Mouse (Mus musculus) retina, adult 2 months (tissue): Measurements from ENCODE around the gene Vps45.
A peak's percentile ranks its signal among the peaks of the same experiment; 100 is the strongest.

ENCODE experiments used
- DNase-seq: peaks from one replicate; pipeline ENCODE4 v3.0.0-alpha.2; 2012; ENCODE audit warnings: low read depth, low spot score

Vps45 gene

DNA sequence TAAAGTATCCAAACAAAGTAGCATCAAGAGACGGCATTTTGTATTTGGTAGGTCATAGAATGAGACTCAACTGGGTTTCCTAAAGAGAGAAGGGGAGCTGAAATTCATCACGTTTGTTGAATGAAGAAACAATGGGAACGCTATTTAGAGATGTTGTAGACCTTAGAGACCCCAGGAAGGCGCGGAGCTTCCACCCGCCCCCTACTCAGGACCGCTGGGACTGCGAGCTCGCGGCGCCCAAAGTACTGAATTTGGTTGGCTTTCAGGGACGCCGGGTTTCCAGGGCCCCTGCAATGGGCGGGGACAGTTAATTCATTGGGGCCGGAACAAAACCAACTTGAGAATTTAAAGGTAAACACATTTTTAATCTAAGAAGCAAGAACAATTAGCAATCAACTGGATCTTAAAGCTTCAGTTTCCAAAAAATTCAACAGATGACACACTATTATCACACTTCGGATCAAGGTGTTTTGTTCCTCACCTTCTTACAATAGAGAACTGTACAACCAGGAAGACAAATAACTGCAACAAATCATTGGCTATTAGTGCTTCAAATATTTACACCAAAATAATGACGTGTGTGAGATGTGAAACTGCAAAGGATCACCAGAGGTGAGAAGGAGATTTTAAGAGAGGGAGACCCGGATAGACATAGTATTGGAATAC, at the start of gene Vps45:
TSS of gene Vps45 (minus strand) at position 236 of the 666 bp plus-strand sequence.
- DNase-seq: no peak

DNA sequence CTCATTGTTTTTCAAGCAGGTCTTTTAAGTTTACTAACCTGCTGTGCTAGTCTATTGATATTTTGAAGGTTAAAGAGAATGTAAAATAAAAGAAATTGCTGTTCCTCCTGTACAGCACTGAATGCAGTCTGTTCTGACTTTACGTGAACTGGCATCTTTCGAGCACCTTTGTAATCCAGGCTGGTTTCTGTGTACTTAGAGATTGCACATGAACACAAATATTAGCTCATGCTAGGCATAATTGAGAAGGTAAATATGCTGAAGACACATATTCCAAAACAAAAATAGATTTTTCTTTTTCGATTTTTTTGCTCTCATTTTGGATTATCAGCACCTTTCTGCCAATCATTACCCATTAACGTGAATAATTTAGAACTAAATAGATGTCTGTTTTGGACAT, 47.9 kb upstream of the Vps45 start:
- DNase-seq: no peak

DNA sequence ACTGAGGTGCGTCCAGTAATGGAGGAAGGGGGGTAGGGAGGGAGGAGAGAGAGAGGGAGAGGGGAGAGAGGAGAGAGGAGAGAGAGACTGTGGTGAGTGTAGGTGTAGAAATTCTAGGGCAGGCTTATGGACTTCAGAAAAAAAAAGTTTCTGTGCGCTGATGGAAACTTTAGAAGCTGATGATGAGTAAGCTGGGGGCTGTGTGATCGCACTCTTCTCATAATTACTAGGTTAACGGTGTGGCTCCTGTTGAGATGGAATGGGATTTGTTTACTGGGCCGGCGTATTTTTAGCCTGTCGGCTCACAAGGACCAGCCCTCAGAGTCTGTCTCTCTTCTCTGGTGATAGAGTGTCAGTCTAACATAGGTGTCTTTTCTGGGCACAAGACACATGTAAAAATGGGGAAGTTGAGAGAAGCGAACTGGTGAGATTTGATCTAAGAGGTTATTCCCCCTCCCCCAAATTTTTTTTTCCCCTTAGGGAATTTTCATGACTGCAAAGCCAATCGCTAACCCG, 47.0 kb upstream of the Vps45 start:
- DNase-seq: no peak

DNA sequence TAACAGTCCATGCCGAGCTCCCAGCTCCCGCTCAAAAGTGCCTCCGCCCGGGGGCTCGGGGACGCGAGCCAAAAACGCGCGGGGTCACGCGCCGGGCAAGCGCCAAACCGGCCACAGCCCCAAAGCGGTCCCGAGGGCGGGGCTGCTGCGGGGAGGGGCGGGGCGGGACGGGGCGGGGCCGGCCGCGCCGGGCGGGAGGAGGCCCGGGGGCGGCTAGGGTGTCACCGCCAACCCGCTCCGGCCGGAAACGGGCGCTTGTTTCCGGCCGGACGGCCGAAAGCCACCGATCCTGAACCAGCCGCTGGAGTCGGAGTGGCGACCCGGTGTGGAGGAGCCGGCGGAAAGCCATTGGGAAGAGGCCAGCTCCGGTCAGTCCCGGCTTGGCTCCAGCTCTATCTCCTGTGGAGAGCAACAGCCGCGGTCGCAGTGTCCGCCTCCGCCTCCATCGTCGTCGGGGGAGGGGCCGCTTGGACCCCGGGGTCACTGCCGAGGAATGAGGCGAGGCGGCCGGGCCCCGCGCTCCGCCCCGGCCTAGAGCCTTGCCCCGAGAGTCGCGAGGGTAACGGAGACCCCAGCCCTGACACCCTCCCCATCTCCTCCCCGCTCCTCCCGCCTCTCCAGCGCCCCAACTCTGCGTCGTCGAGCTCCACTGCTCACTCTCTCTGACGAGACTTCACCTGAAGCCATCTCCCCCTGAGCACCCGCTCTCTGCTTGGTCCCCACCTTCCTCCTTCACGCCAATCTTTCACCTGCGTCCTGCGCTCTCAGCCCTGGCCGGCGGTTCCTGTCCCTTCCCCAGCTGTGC, 46.2 kb upstream of the Vps45 start, which contains the start of gene Otud7b:
TSS of gene Otud7b (plus strand) at position 267 of the 805 bp plus-strand sequence.
- peak; percentile 76 for DNase-seq

DNA sequence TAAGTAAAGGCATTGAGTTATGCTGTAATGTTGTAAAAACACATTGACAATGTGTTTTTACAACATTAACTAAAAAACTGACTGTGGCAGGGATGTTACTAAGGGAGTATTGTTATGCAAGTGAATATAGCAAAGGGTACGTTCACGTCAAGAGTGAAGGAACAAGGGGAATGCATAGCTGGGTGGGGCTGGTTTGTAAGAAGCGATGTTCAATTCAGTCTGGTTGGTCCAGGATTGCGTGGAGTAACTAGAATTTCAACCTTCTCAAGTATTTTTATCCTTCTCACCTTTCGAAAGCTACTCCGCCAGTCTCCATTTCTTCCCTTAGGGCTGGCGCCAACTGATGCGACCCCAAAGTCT, 45.6 kb upstream of the Vps45 start:
- DNase-seq: no peak

DNA sequence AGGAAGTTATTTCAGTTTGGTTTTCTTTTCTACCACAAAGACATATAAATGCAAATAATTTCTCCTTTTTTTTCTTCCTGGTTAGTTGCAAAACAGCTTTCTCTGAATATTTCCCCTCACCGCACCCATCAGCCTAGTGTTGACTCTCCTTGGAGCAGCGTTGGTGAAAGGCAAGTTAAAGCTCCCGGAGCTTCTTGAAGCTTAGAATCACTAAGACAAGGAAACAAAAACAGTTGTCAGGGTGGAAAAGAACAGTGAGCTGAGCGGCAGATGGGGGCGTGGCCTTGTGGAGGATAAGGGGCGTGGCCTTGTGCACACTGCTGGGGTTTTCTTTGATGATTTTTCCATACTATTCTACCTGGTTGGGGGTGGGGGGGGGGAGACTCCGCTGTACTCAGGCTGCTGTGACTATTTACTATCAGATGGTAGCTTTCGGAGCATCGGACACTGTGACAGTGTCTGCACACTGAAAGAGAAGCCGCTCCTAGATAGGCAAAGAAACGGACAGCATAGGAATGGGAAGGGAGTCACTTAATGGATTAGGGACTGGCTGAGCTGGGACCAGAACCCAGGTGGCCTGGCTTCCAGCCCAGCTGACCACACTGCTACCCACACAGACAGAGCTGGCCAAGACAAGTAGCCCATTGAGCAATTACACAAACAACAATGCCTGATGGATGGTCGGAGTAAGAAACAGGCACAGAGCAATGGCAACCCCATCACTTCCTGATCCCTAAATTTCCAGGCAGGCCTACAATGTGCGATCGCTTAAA, 44.0 kb upstream of the Vps45 start:
- no peak for DNase-seq

DNA sequence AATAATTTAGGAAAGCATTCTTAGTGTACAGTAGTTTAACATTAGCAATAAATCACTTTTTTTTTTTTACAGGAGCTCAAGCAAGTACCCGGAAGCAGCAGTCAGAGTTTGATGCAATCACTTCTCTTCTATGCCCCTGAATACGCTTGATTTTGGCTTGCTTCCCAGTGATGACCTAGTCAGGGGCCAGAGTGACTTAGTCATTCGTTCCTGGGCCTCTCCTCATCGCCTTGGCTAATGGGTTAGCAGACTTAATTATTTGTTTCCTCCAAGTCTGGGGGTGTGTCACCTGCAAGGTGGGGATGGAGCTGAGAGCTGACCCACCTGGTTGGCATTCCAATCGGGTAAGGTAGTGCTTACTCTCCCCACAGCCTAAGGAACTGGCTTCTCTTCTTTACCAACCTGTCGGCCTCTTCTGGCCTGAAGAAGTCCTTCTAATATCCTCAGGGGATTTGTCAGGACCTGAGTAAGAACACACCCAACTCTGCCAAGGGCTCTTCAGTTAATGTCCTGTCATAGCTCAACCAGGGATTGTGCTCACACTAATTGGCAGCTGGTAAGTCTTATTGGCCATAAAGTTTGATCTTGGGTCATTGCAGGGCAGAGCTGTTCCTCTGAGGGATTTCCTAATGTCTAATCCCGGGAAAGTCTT, 40.5 kb upstream of the Vps45 start:
- DNase-seq: no peak

DNA sequence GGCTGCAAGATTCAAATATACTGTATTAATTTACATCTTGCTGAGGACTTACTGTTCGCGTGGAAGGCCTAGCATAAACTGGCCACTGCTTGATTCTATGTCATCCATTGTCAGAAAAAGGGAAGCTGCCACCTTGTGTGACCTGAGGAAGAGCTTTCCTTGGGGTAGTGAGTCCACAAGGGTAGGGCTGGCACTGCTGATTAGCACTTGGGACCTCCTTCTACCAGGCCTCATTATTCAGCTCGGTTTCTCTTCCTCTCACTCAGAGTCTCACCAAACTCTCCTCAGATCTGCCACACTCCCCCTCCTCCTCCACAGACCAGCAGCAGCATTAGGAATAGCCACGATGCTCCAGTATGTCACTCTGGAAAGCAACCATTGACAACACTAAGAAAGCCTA, 39.9 kb upstream of the Vps45 start:
- DNase-seq: no peak

DNA sequence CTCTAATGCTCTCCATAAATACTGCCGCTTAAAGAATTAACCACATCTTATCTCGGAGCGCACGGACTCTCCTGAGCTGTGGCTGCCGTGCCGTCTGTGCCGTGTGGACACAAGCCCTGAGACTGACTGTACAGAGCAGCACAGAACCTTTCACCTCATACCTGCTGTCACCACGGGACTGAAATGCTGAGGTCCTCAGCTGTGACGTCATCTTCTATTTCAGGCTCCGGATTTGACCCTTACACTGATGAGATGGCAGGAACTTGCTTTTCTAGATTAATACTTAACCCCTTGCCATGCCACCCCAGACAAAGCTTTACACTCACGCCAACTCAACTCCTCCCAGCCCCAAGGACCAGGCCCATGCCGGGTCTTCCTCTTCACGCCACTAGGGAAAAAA, 35.9 kb upstream of the Vps45 start:
- peak; percentile 70 for DNase-seq

DNA sequence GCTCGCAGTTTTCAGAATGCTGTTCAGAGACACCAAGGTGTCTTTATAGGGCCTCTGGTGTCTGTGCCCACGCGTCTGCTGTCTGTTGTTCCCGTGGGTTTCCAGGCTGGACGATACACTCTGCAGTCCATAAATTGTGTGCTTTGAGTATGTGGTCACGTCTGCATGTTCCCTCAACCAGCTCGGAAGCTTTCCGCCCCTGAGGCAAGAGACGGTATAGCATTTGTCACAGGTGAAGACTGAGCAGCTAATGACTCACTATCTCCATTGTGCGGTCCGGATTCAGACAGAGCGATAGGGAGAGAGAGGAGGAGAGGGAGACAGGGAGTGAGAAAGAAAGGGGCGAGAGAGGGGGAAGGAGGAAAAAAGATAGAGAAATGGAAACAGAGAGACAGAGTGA, 35.2 kb upstream of the Vps45 start:
- DNase-seq: no peak

DNA sequence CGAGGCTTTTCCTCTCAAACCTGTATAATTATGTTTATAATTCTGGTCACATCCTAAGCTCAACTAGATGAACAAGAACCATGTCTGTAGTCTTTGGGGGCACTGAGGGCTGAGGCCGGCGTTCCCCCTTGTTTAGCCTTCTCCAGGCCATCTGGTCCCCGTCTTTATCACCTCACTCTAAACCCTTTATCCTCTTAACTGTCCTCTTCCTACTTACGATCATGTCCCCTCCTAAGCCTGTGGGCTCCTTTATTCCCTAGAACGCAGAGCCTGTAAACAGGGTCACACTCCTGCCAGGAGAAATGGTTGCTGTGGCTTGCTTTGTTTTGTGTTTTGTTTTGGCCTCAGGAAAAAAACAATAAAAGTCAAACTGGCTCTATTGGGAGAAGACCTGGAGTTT, 33.7 kb upstream of the Vps45 start:
- DNase-seq: peak; percentile 78

DNA sequence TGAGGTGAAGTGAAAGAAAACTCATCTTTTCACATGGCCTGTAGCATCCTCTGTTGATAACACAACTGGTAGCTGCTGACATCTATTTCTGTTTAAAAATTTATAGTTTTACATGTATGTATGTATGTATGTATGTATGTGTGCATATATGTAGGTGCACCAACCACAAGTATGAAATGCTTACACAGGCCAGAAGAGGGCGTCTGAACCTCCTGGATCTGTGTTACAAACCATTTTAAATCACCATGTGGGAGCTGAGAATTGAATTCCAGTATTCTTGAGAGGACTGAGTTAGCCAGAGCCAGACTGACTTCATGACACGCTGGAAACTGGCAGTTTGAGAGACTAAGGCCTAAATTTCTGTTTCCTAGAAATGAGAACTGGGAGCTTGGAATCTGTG, 32.9 kb upstream of the Vps45 start:
- DNase-seq: no peak

DNA sequence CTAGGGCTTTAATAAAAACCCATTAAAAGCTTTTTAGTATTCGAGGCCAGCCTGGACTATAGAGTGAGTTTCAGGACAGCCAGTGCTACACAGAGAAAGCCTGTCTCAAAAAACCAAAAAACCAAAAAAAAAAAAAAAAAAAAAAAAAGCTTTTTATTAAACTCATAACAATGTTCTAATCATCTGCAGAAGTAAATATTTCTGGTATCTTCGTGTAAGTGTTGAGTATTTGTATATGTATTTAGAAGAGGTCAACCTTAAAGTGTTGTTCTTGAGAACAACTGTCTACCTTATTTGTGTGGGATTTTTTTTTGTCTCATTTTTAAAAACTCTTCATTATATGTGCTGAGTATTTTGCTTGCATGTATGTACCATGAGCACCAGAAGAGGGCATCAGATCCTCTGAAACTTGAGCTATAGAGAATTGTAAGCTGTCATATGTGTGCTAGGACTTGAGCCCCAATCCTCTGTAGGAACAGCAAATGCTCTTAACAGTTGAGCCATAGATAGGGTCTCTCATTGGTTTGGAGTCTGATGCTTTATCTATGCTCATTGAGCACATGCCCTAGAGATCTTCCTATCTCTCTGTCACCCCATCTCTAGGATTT, 31.7 kb upstream of the Vps45 start:
- DNase-seq: no peak

DNA sequence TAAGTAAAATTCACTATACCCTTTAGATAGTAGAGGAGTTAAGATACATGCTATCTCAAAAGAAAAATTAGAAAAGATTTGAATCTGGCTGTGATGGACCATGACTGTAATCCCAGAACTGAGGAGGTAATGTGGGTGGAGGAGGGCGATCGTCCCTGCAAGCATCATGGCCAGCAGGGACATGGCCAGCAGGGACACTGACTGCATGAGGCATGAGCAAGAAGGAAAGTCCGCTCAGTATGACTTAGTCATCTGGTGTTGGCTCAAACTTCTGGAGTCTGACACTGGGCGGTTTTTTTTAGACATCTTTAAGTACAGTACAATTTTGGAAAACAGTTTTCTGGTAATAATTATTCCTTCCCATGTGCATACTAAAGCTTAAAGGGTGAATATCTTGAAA, 29.5 kb upstream of the Vps45 start:
- DNase-seq: no peak

DNA sequence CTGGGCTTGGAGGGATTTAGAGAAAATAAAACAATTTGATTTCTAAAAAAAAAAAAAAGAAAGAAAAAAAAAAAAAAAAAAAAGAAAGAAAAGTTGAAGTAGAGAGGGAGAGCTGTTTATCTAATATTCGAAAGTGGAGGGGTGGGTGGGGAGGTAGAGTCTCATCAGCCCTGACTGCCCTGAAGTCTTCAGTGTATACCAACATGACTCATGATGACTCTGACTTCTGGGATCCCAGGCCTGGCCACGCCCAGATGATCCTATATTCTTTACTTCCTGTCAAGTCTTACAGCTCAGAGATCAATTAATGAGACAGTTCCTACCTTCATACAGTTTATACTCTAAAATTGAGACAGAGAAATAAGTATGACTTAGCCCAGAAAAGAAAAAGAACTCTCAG, 29.0 kb upstream of the Vps45 start:
- DNase-seq: no peak

DNA sequence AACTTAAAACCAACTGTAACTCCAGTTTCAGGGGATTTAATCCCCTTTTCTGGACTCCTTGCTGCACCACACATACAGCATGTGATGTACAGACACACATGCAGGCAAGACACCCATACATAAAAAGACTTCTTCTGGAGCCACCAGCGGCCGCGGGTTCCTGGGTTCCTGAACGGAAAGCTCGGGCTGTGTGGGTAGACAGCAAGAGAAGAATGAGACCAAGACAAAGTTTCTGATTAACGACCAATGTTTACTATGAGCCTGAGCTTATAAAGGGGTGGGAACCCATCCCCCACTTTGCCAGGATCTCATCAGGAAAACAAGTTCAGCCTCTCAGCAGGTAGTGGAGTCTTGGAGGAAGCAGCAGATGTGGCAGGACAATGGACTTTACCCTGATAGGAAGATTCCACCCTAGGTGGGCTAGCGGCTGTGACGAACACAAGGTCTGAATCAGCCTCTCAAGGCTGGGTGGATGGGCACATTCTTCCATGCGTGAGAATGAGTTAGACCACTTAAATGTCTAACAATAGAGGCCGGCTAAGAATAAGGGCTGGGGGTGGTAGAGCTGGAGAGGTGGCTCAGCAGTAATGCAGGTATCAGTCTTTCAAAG, 26.0 kb upstream of the Vps45 start:
- no peak for DNase-seq

DNA sequence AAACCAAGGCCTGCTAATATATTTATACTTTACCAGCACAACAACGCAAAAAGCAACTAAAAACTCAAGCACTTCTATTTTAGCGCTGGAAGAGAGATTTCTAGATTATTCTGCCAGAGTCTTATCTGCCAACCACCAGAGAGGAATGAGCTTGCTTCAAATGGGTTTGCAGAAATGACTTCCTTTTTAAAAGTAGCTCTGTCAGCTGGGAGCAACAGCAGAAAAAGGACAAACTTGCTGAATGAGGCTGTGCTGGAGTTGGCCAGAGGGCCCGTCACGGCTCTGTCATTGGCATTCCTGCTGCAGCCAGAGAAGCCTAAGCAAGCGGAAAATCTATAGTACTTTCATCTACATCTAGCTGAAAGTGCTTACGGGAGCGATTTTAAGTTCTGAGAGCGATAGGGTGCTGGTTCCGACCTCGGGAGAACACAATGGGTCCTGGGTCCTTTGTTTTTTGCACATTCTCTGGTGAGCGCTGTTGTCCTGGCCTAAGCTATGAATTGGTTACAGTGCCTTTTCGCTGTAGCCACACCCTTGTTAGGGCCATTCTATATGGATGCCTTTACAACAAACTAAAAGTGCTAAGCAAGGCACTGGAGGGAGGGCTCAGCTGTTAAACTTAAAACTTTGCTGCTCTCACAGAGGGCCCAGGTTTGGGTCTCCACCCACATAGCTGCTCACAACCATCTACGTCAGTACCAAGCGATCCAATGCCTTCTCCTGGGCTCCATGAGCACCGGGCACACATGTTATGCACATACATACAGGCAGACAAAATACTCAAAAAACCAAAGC, 24.6 kb upstream of the Vps45 start:
- DNase-seq: no peak

DNA sequence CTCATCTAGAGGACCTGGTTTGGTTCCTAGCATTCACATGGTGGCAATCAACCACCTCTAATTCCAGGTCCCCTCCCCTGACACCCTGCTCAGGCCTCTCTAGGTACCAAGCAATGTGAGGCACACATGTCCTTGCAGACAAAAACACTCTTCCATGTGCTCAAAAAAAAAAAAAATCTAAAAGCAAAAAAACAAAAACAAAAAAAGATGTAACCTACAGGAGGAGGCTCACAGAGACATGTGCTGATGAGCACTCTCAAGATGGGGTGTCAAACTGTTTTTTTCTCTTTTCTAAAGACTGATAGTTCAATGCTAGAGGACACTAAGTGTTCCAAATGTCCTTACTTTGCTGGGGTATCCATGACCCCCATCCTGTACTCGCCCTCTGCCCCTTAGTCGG, 23.8 kb upstream of the Vps45 start:
- no peak for DNase-seq

DNA sequence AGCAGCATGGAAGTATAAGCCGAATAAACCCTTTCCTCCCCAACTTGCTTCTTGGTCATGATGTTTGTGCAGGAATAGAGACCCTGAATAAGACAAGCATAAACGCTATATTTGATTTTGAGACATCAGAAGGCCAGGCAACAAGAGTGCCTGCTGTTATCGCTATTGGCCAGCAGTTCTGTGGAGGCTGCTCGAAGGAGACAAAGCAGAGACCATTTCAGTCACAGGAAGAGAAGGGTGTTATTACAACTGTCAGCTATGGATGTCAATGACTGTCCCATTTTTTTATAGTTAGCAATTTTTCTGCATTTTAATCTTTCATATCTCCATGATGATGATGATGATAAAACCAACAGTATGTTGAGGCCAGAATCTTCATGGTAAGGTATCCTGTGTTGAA, 23.4 kb upstream of the Vps45 start:
- DNase-seq: no peak

DNA sequence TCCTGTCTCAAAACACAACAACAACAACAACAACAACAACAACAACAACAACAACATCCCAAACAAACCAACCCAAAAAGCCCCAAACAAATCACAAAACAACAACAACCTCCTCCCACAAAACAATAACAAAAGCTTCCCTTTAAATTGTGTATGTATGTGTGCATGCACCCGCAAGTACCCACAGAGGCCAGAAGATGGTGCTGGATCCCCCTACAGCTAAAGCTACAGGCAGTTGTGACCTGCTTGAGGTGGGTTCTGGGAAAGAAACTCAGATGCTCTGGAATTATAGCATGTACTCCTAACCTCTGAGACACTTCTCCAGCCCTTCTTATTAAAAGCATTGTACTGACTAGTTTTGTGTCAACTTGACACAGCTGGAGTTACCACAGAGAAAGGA, 22.7 kb upstream of the Vps45 start:
- DNase-seq: no peak
